Mouse (Mus musculus) intestine, embryonic 15.5 days (tissue): ENCODE measurements around the gene Clk1. TPM values are rescaled to one million over a fixed set of nuclear protein-coding genes. Genes with fewer than 3 reads are reported as not detected.

Experiments
- ATAC-seq: fragments of 200-750 bp; cut with Nextera tagmentation; 2 replicates; pipeline ENCODE4 v1.8.0; 2017; ENCODE audit warnings: moderate TSS enrichment, moderate library complexity
- H3K27ac ChIP-seq: fragments of 300-500 bp; sonication (generic); 2 replicates; pipeline ENCODE4 v1.5.1; 2015; ENCODE audit warnings: mild to moderate bottlenecking, inconsistent platforms
- H3K27me3 ChIP-seq: fragments of 300-500 bp; sonication (generic); replicated peaks from 2 replicates; pipeline ENCODE4 v1.6.1; 2015; ENCODE audit warnings: inconsistent platforms
- H3K36me3 ChIP-seq: fragments of 300-500 bp; sonication (generic); 2 replicates; pipeline ENCODE4 v1.6.1; 2015; ENCODE audit warnings: inconsistent platforms
- H3K4me1 ChIP-seq: fragments of 300-500 bp; sonication (generic); replicated peaks from 2 replicates; pipeline ENCODE4 v1.6.1; 2015; ENCODE audit warnings: inconsistent platforms
- H3K4me2 ChIP-seq: fragments of 300-500 bp; sonication (generic); replicated peaks from 2 replicates; pipeline ENCODE4 v1.6.1; 2015; ENCODE audit warnings: mild to moderate bottlenecking, inconsistent platforms
- H3K4me3 ChIP-seq: fragments of 300-500 bp; sonication (generic); replicated peaks from 2 replicates; pipeline ENCODE4 v1.5.1; 2015; ENCODE audit warnings: inconsistent platforms
- H3K9ac ChIP-seq: fragments of 300-500 bp; sonication (generic); 2 replicates; pipeline ENCODE4 v1.6.1; 2015; ENCODE audit warnings: inconsistent platforms
- H3K9me3 ChIP-seq: fragments of 300-500 bp; sonication (generic); 2 replicates; pipeline ENCODE4 v1.6.1; 2016; ENCODE audit warnings: inconsistent platforms
- WGBS: fragments of 180-500 bp; shearing (Covaris S2); methylation state at CpG from one replicate; pipeline ENCODE4 v1.1.7; 2015; 5-methylcytosine and 5-hydroxymethylcytosine counted together
- polyA plus RNA-seq: library from polyadenylated mRNA; unstranded; fragments of >200 nt; fragmentation: Nextera tagmentation; extraction: Ambion mirVana; gene quantifications from 2 replicates; pipeline ENCODE4 v1.2.1, GENCODE M21; 2015

The Clk1 gene
- 153 and 157 TPM in 2 replicates for polyA plus RNA-seq

DNA sequence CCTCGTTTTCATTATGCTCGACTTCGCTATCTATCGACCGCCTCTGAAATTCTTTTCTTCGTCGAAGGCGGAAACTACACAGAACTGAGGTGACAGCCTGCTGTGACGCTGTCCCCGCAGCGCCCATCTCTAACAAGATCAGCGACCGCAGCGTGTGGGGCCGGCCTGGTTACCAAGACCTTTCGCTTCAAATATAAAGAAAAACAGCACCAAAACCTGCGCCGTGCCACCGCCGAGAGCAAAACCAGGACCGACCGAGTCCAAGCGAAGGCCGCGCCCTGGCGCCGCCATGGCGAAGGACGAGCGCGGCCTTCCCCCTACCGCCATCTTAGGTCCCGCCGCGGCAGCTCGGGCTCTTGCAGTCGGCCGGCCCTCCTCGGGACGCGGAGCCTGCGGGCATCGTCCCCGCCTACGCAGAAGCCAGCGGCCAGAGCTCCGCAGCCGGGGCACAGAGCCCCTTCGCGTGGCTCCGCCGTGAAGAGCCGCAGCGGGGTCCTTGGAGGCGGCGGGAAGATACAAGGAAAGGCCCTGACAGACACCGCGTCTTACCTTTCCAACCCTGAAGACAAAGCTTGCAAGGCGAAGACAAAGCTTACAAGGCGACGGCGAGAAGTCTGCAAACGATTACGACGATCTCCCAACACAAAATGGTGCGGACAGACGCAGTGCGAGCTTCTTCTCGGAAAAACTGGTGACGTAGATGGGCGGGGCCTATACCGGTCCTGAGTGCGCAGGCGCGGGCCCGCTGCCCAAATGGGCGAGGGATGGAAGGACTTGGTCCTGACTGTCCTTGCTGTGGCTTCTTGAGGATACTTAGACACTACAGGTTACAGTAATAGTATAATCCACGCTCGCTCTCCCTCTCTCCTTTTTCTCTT lies at the start of gene Clk1:
Gene Clk1, minus strand, starts transcription at position 696 of the 878 bp plus-strand sequence.
- WGBS: under 1% methylated on average over 79 of the region's 79 CpGs
- peak; percentile 95 for ATAC-seq
- H3K27ac ChIP-seq: peak within 1 kb of the TSS; percentile 99
- peaks cover 10% of the 10 kb centered on the region; the same call in 1 of the 2 replicates for H3K36me3 ChIP-seq
- H3K4me1 ChIP-seq: peaks cover 12% of the 10 kb centered on the region; the same call in 1 of the 2 replicates
- H3K9me3 ChIP-seq: no peaks in the 10 kb centered on the region
- H3K4me3 ChIP-seq: peak within 1 kb of the TSS; percentile 96
- peak within 1 kb of the TSS; percentile 100 for H3K9ac ChIP-seq
- H3K4me2 ChIP-seq: peak within 1 kb of the TSS; percentile 71
- no peaks in the 10 kb centered on the region for H3K27me3 ChIP-seq

DNA sequence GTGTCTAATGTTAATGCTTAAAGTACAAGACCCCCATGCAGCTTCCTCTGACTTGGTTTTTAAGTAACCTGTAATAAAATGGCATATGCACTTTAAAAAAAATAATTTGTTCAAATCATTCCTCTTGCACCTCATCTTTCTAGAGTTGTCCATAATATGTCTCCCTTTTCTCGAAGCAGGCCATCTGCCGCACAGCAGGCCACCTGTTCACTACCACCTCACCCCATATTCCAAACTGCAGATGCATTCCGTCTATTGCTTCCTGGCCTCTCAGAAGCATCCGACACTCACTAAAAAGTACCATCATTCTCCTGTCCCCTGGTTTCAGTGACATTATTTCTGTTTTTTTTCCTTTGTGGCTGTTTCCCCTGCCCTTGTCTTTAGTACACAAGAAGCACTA lies 41.7 kb upstream of the Clk1 start:
- H3K4me3 ChIP-seq: no peak overlapping the region
- no peaks in the 10 kb centered on the region for H3K27me3 ChIP-seq
- H3K9ac ChIP-seq: no peak overlapping the region
- H3K36me3 ChIP-seq: peaks cover 26% of the 10 kb centered on the region
- H3K4me2 ChIP-seq: no peak overlapping the region
- no peaks in the 10 kb centered on the region for H3K9me3 ChIP-seq
- no peaks in the 10 kb centered on the region for H3K4me1 ChIP-seq
- 92% methylated on average over 4 of the region's 4 CpGs for WGBS
- no peak for ATAC-seq
- no peak overlapping the region for H3K27ac ChIP-seq

DNA sequence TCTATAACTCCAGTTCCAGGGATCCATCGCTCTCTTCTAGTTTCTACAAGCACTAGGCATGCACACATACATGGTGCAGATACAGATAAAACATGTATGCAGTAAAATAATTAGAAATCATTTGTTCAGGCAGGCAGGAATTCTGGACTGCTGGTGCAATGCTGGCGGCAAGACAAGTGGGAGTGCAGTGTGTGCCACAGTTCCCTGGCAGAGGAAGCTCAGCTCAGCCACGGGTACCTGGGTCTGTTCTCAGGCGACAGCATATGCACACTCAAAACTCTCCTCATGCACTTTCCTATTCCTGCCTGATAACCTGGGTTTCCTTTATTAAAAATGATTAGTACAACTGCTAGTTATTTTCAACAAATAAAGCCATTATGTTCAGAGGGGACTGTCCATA lies 41.2 kb upstream of the Clk1 start:
- no peaks in the 10 kb centered on the region for H3K9me3 ChIP-seq
- H3K4me1 ChIP-seq: no peaks in the 10 kb centered on the region
- ATAC-seq: no peak
- 93% methylated on average over 4 of the region's 4 CpGs for WGBS
- H3K27me3 ChIP-seq: no peaks in the 10 kb centered on the region
- H3K36me3 ChIP-seq: peaks cover 29% of the 10 kb centered on the region
- H3K9ac ChIP-seq: no peak overlapping the region
- no peak overlapping the region for H3K4me2 ChIP-seq
- H3K4me3 ChIP-seq: no peak overlapping the region
- no peak overlapping the region for H3K27ac ChIP-seq

DNA sequence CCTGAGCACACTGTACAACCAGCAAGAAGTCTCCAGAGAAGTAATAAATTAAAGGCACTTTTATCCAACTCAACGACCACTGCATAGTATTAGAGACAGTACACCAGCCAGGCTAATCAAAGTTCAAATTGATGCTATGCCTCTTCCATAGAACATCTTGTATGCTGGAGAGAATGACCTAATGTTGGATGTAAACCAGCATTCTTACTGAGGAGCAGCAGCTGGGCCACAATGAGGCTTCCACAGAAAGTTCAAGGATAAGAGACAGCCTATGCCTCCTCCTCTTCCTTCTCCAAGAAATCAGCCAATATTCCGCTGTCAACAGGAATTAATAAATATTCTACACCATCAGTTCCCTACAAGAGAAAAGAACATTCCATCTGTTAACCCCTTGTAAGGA lies 40.1 kb upstream of the Clk1 start:
- Histone ChIP-seq H3K4me1 (no peaks in the 10 kb centered on the region), H3K9ac (no peak overlapping the region), H3K4me3 (no peak overlapping the region), H3K27me3 (no peaks in the 10 kb centered on the region), H3K27ac (no peak overlapping the region), H3K36me3 (peaks cover 25% of the 10 kb centered on the region), H3K4me2 (no peak overlapping the region), H3K9me3 (no peaks in the 10 kb centered on the region)
- peak; percentile 28; the same call in 1 of the 2 replicates for ATAC-seq
- 71% methylated on average over 2 of the region's 2 CpGs for WGBS

DNA sequence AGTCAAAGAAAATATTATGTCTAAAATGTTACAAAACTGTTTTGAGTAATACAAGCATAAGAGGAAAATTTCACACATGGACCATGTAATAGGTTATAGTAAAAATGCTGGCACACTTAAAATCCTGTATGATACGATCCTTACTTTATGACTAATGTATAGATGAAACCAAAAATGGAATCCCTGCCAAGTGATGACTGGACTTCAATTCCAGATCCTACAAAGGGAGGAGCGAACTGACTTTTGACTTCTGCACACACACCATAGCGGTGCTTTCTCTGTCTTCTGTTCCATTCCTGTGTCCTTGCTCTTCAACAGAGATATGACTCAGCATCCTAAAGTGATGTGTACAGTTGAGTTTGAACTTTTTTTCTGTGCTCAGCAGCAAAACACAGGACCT lies 36.7 kb upstream of the Clk1 start:
- no peak overlapping the region for H3K4me2 ChIP-seq
- WGBS: 87% methylated on average over 3 of the region's 3 CpGs
- no peak overlapping the region for H3K4me3 ChIP-seq
- no peak overlapping the region for H3K9ac ChIP-seq
- H3K27me3 ChIP-seq: no peaks in the 10 kb centered on the region
- H3K27ac ChIP-seq: no peak overlapping the region
- no peaks in the 10 kb centered on the region for H3K4me1 ChIP-seq
- H3K36me3 ChIP-seq: peaks cover 33% of the 10 kb centered on the region
- ATAC-seq: no peak
- H3K9me3 ChIP-seq: no peaks in the 10 kb centered on the region

DNA sequence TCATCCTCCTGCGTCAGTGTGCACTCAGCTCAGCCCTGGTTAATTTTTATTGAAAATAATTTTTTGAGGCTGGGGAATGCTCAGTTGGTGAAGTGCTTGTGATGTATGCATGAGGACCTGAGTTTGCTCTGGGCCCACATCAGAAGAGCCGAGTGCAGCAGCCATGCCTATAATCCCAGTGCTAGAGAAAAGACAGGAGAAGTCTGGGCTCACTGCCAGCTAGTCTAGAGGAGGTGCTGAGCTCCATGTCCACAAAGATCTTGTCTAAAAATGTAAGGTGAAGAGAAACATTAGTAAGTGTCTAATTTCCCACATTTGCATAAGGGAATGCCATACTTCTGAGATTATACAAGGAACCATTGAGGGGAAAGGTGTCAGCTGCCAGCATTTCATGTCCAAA lies 35.0 kb upstream of the Clk1 start:
- H3K27me3 ChIP-seq: no peaks in the 10 kb centered on the region
- H3K4me2 ChIP-seq: no peak overlapping the region
- H3K27ac ChIP-seq: no peak overlapping the region
- WGBS: 81% methylated on average over 2 of the region's 2 CpGs
- no peaks in the 10 kb centered on the region for H3K4me1 ChIP-seq
- H3K9me3 ChIP-seq: no peaks in the 10 kb centered on the region
- peaks cover 32% of the 10 kb centered on the region for H3K36me3 ChIP-seq
- no peak overlapping the region for H3K9ac ChIP-seq
- ATAC-seq: no peak
- no peak overlapping the region for H3K4me3 ChIP-seq

DNA sequence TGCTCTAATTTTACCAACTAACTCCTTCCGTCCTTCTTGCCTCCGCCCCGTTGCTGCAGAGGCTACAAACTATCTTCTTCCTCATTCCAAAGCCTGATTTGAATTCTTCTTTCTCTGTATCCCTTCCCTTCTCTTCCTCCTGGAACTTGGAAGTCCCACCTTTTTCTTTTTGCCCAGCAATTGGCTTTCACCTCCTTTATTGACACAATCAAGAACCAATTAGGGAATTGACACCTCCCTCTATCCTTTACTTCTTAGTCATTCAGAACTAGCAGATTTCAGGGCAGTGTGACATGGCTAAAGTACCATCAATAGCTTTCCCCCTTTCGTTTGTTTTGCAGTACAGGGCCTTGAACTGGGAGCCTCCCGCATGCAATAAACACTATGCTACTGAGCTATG lies 34.3 kb upstream of the Clk1 start:
- WGBS: 83% methylated on average over 5 of the region's 5 CpGs
- no peak overlapping the region for H3K27ac ChIP-seq
- H3K9ac ChIP-seq: no peak overlapping the region
- H3K9me3 ChIP-seq: no peaks in the 10 kb centered on the region
- H3K4me3 ChIP-seq: no peak overlapping the region
- H3K36me3 ChIP-seq: peaks cover 34% of the 10 kb centered on the region; the same call in 1 of the 2 replicates
- H3K4me1 ChIP-seq: no peaks in the 10 kb centered on the region
- H3K4me2 ChIP-seq: no peak overlapping the region
- no peaks in the 10 kb centered on the region for H3K27me3 ChIP-seq
- no peak for ATAC-seq

DNA sequence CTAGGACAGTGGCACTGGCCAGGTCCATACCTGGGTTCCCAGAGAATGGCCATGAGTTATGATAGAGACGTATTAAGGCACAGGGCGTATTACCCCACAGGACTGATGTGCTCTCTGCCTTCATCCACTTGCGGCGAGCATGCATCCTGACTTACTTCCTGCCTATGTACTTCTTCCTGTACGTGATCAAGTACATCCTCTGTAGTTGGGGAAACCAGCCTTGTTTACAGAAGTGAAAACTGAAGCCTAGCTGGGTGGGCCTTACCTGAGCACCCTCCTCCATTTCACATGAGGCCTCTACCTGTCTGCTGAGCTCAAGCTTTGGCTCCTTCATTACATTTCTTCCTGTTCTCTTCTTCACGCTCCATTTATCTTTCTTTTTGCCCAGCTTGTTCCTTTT lies 30.4 kb upstream of the Clk1 start:
- 84% methylated on average over 6 of the region's 6 CpGs for whole genome bisulfite sequencing
- Histone ChIP-seq H3K4me1 (no peaks in the 10 kb centered on the region), H3K27ac (no peak overlapping the region), H3K4me2 (no peak overlapping the region), H3K4me3 (no peak overlapping the region), H3K9ac (no peak overlapping the region), H3K9me3 (no peaks in the 10 kb centered on the region), H3K27me3 (no peaks in the 10 kb centered on the region), H3K36me3 (peaks cover 46% of the 10 kb centered on the region; the same call in 1 of the 2 replicates)
- ATAC-seq: no peak

DNA sequence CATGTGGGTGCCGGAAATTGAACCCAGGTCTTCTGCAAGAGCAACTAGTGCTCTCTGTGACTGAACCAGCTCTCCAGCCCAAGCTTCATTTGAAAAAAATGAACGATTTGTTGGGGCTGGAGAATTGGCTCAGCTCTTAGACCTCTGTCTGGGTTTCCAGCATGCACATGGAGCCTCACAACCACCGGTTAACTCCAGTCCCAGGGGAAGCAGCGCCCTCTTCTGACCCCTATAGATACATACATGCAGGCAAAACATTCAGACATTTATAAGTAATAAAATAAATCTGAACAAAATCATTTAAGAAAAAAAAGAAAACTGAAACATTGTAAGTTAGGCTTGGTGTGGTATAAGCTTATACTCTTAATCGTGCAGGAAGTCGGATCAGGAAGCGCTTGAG lies 24.5 kb upstream of the Clk1 start:
- 81% methylated on average over 7 of the region's 7 CpGs for WGBS
- Histone ChIP-seq H3K9ac (no peak overlapping the region), H3K9me3 (no peaks in the 10 kb centered on the region), H3K4me2 (no peak overlapping the region), H3K36me3 (peaks cover 21% of the 10 kb centered on the region; the same call in 1 of the 2 replicates), H3K4me1 (peaks cover 6% of the 10 kb centered on the region; the same call in 1 of the 2 replicates), H3K4me3 (no peak overlapping the region), H3K27me3 (no peaks in the 10 kb centered on the region), H3K27ac (no peak overlapping the region)
- ATAC-seq: no peak

DNA sequence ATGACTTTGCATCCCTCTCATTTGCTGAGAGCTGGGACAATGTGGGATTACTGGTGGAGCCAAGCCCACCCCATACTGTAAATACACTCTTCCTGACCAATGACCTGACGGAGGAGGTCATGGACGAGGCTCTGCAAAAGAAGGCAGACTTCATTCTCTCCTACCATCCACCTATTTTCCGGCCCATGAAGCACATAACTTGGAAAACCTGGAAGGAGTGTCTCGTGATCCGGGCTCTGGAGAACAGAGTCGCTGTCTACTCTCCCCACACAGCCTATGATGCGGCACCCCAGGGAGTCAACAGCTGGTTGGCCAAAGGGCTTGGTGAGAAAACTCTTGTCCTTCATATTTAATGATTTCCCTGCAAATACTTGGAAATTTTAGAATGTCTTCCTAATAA lies 23.9 kb upstream of the Clk1 start:
- Histone ChIP-seq H3K4me2 (no peak overlapping the region), H3K4me3 (no peak overlapping the region), H3K36me3 (peaks cover 16% of the 10 kb centered on the region; the same call in 1 of the 2 replicates), H3K4me1 (peaks cover 6% of the 10 kb centered on the region; the same call in 1 of the 2 replicates), H3K9me3 (no peaks in the 10 kb centered on the region), H3K27ac (no peak overlapping the region), H3K9ac (no peak overlapping the region), H3K27me3 (no peaks in the 10 kb centered on the region)
- 91% methylated on average over 7 of the region's 7 CpGs for WGBS
- ATAC-seq: no peak

DNA sequence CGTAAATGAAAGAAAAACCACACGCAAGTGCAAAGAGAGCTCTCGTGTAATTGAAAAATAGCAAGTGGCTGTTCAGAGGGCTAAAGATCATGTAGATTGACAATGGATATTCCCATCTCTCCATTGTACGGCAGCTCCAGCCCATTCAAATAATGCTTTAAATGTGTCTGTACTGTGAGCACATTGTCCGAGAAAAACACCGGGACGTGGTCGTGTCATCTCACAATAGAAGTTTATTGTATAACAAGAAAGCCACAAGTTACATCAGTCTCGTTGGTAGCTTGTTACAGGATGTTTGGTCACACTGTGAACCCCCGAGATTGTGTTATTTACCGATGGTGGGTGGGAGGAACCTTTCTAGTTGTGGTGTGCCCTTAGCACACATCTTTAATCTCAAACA lies 22.0 kb upstream of the Clk1 start:
- WGBS: 5% methylated on average over 11 of the region's 11 CpGs
- Histone ChIP-seq H3K36me3 (peaks cover 7% of the 10 kb centered on the region; the same call in 1 of the 2 replicates), H3K4me3 (peak overlapping the region; percentile 79), H3K9ac (peak overlapping the region; percentile 79), H3K27ac (peak overlapping the region; percentile 95), H3K4me1 (peaks cover 6% of the 10 kb centered on the region; the same call in 1 of the 2 replicates), H3K4me2 (peak overlapping the region; percentile 69), H3K9me3 (no peaks in the 10 kb centered on the region), H3K27me3 (no peaks in the 10 kb centered on the region)
- no peak; the same call in 1 of the 2 replicates for ATAC-seq

DNA sequence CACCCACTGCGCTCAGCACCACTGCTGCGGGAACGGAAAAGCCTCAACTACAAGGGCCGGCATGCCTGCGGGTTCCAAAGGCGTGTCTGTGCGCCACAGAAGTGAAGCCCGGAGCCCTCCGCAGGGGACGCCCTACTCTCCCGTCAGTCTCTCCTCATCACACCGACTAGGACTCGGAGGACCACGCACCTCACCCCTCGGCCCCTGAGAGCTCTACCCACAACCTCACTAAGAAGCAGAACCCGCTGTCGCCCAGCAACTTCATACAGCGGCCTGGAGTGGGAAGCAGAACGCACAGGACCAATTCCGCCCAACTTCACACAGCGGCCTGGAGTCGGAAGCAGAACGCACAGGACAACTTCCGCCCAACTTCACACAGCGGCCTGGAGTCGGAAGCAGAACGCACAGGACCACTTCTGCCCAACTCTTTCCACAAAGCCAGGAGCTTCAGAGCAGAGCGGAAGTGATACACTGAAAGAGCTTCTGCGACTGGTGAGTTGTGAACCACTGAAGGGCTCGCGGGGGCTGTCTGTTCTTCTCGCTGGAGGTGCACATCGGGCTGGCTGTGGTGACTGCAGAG lies 21.4 kb upstream of the Clk1 start, which contains the start of the genes Nif3l1 and Ppil3:
Gene Nif3l1, plus strand, starts transcription at position 9 of the 580 bp plus-strand sequence.
Gene Ppil3, minus strand, starts transcription at position 344 of the 580 bp plus-strand sequence.
- Histone ChIP-seq H3K27ac (peak within 1 kb of the TSS; percentile 95), H3K27me3 (no peaks in the 10 kb centered on the region), H3K4me3 (peak within 1 kb of the TSS; percentile 79), H3K9me3 (no peaks in the 10 kb centered on the region), H3K4me2 (peak within 1 kb of the TSS; percentile 69), H3K4me1 (peaks cover 6% of the 10 kb centered on the region; the same call in 1 of the 2 replicates), H3K36me3 (0 out of 2 replicates have a peak, but pooled peaks cover under 1% of the 10 kb centered on the region), H3K9ac (peak within 1 kb of the TSS; percentile 79)
- under 1% methylated on average over 33 of the region's 33 CpGs for WGBS
- ATAC-seq: peak; percentile 97
